Mouse (Mus musculus) liver, adult 2 months (tissue): ENCODE data around the gene Vwa8. TPM values are rescaled to one million over a fixed set of nuclear protein-coding genes. Genes with fewer than 3 reads are reported as not detected.

Experiments
- DNase-seq: peaks from one replicate; pipeline ENCODE4 v3.0.0-alpha.2; 2011; ENCODE audit warnings: low read depth, low spot score; ENCODE audit errors: extremely low read depth
- H3K27ac ChIP-seq: fragments of 200-500 bp; replicated peaks from 2 replicates; pipeline ENCODE4 v1.5.1; 2012; ENCODE audit warnings: low read depth, mild to moderate bottlenecking, control low read depth, inconsistent platforms, low read length; ENCODE audit not compliant: insufficient read depth
- H3K27me3 ChIP-seq: fragments of 200-500 bp; 2 replicates; pipeline ENCODE4 v1.6.1; 2012; ENCODE audit warnings: mild to moderate bottlenecking, moderate library complexity, low read length, inconsistent platforms; ENCODE audit not compliant: control insufficient read depth, insufficient read depth
- H3K36me3 ChIP-seq: fragments of 200-500 bp; 2 replicates; pipeline ENCODE4 v1.6.1; 2012; ENCODE audit warnings: low read length, inconsistent platforms; ENCODE audit not compliant: control insufficient read depth, insufficient read depth
- H3K4me1 ChIP-seq: fragments of 200-500 bp; 2 replicates; pipeline ENCODE4 v1.6.1; 2011; ENCODE audit warnings: low read length; ENCODE audit not compliant: control insufficient read depth, insufficient read depth
- H3K4me3 ChIP-seq: fragments of 200-500 bp; 2 replicates; pipeline ENCODE4 v1.5.1; 2011; ENCODE audit warnings: low read depth, mild to moderate bottlenecking, control low read depth, low read length, moderate library complexity; ENCODE audit not compliant: insufficient read depth
- H3K79me2 ChIP-seq: fragments of 200-500 bp; 2 replicates; pipeline ENCODE4 v1.6.1; 2012; ENCODE audit warnings: inconsistent platforms, mild to moderate bottlenecking, low read length, moderate library complexity; ENCODE audit not compliant: control insufficient read depth, insufficient read depth
- H3K9ac ChIP-seq: fragments of 200-500 bp; 2 replicates; pipeline ENCODE4 v1.6.1; 2012; ENCODE audit warnings: low read depth, mild to moderate bottlenecking, control low read depth, inconsistent platforms, low read length
- CTCF ChIP-seq: fragments of 200-500 bp; IDR thresholded peaks from 2 replicates; pipeline ENCODE4 v1.5.1; 2011; ENCODE audit warnings: low read depth, low read length, control low read depth
- POLR2A ChIP-seq: fragments of 200-500 bp; IDR thresholded peaks from 2 replicates; pipeline ENCODE4 v1.6.1; 2011; ENCODE audit warnings: low read length, control low read depth; ENCODE audit not compliant: insufficient read depth; ENCODE audit errors: extremely low read depth
- WGBS: fragments of 180-500 bp; shearing (Covaris S2); methylation state at CpG from one replicate; pipeline ENCODE4 v1.1.7; 2018; 5-methylcytosine and 5-hydroxymethylcytosine counted together
- polyA plus RNA-seq: library from polyadenylated mRNA; depleted of rRNA; stranded (reverse); fragments of >200 nt; gene quantifications from 2 replicates; pipeline ENCODE4 v1.2.3, GENCODE M21; 2012
- total RNA-seq: library from RNA; depleted of rRNA; stranded (reverse); fragments of >200 nt; gene quantifications from 2 replicates; pipeline ENCODE4 v1.2.3, GENCODE M21; 2014

The Vwa8 gene
- total and polyA plus RNA-seq, 2 experiments = 44.0 to 106 TPM

DNA sequence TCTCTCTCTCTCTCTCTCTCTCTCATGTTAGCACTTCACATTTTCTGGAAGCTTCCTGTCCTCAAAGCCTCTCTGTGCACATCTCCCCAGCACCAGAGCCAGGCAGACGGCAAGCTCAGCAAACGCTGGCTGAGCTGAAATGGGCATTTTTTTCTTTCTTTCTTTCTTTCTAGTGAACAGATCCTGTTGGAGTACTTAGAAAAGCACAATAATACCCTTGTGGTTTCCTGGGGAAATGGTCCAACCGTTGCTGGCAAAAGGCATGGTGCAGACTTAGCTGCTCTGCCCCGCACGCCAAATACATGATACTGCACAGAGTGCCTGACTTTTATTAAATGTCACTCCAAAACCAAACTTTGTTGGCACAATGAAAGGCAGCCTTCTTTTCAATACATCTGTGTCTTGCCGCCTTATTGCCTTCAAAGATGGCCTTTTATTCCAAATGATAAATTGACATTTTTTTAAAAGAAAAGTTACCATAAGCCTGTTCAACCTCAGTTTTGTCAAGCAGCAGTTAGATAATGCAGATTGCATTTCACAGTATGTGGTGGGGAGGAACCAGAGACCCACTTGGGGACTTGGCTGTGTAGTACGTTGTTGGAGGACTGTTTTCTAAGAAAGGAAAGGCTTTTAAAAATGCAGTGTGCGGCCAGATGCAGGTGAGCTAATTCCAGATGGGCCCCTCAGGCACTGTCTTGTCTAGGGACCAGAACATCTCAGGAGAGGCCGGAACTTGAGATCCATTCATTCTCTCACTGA lies 351.5 kb downstream of the Vwa8 start:
- Histone ChIP-seq H3K36me3 (peaks cover 48% of the 10 kb centered on the region), H3K4me3 (no peak overlapping the region), H3K9ac (no peak overlapping the region), H3K79me2 (no peaks in the 10 kb centered on the region), H3K4me1 (no peaks in the 10 kb centered on the region), H3K27ac (no peak overlapping the region), H3K27me3 (no peaks in the 10 kb centered on the region)
- no peak for DNase-seq
- 91% methylated on average over 9 of the region's 9 CpGs for WGBS
- TF ChIP-seq CTCF = no peak
- no peak for TF ChIP-seq POLR2A

- H3K79me2 ChIP-seq = no peaks in the 10 kb centered on the region
- no peak overlapping the region for H3K4me3 ChIP-seq
- WGBS = 94% methylated on average over 9 of the region's 9 CpGs
- no peak for DNase-seq
- TF ChIP-seq CTCF (no peak), POLR2A (no peak)
- no peaks in the 10 kb centered on the region for H3K4me1 ChIP-seq
- peaks cover 48% of the 10 kb centered on the region for H3K36me3 ChIP-seq
- H3K27me3 ChIP-seq = no peaks in the 10 kb centered on the region
- no peak overlapping the region for H3K27ac ChIP-seq
- H3K9ac ChIP-seq = no peak overlapping the region
Measured at GRCm38 (mm10) chr14:79200892-79201285, 352.0 kb downstream of the Vwa8 start.

DNA sequence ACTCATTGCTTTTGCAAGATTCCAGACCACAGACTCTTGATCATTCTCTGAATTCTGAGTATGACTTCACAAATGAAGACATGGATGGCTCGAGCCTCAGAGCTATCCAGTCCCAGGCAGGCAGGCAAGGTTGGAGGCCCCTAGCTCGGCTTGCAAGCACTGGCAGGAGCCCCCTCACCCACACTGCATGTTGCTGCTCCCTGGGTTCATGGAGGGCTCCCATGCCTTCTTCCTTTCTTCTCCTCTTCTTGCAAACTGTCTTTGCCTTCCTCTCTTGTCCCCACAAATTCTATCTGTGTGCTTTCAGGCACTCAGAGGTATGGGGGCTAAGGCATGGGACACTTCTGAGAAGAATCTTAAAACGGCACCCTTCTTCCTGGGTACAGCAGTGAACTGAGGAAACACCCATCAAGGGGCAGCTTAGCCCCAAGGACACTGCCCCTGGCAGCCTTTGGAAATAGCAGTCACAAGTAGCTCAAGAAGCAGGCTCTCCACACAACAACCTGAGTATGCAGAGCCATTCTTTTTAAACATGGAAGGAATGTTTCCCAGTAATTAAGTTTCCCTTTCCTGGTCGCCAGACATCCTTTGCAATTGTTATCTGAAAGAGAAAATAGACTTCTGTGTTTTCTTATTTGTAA lies 354.0 kb downstream of the Vwa8 start:
- H3K36me3 ChIP-seq = peaks cover 43% of the 10 kb centered on the region
- TF ChIP-seq POLR2A = no peak
- no peak for DNase-seq
- WGBS = 83% methylated on average over 4 of the region's 4 CpGs
- H3K4me1 ChIP-seq = no peaks in the 10 kb centered on the region
- no peak overlapping the region for H3K27ac ChIP-seq
- H3K4me3 ChIP-seq = no peak overlapping the region
- no peak overlapping the region for H3K9ac ChIP-seq
- H3K79me2 ChIP-seq = no peaks in the 10 kb centered on the region
- no peaks in the 10 kb centered on the region for H3K27me3 ChIP-seq

GRCm38 (mm10) chr14:79203496-79204158 lies 354.8 kb downstream of the Vwa8 start:
- Histone ChIP-seq H3K79me2 (no peaks in the 10 kb centered on the region), H3K27me3 (no peaks in the 10 kb centered on the region), H3K36me3 (peaks cover 37% of the 10 kb centered on the region), H3K27ac (no peak overlapping the region), H3K4me3 (no peak overlapping the region), H3K9ac (no peak overlapping the region), H3K4me1 (no peaks in the 10 kb centered on the region)
- WGBS = 89% methylated on average over 12 of the region's 12 CpGs
- DNase-seq = no peak
- TF ChIP-seq POLR2A (no peak), CTCF (no peak)

DNA sequence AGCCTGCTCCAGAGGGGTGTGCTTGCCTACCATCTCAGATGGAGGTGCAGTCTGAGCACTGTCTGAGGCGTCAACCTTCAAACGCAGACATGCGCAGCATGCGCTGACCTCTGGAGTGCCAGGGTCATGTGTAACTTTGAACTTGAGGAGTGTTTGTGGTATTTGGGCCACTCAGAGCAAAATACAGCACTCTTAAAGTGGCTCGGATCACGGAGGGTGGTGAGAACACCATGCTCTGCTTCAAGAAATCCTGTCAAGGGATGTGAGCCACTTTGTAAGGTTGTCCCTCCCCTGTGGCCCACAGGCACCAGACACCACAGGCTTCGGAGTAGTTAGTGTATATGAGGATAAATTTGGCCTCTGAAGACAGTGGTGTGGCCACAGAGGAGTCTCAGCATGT lies 356.0 kb downstream of the Vwa8 start:
- Histone ChIP-seq H3K27me3 (no peaks in the 10 kb centered on the region), H3K79me2 (no peaks in the 10 kb centered on the region), H3K9ac (no peak overlapping the region), H3K4me1 (no peaks in the 10 kb centered on the region), H3K36me3 (peaks cover 29% of the 10 kb centered on the region), H3K4me3 (no peak overlapping the region), H3K27ac (no peak overlapping the region)
- 96% methylated on average over 7 of the region's 7 CpGs for WGBS
- DNase-seq = no peak
- TF ChIP-seq CTCF = no peak
- TF ChIP-seq POLR2A = no peak
